Mouse (Mus musculus): ENCODE results near the gene Cdh26.

DNA sequence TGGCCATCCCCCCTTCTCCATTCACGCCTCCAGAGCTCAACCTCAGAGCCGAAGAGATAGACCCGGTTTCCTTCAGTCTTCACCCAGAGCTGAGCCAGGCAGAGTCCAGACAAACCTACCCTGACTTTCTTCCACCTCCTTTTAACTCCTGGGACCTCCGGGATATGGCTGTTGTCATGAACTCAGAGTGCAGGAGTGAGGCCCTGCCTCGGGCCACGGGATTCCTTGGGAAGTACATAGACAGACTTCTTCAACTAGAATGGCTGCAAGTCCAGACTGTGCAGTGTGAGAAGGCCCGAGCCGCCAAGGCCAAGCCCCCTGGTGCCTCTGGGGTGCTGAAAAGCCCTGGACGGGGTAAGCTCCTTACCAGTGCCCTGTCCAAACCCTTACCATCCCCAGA, 9.8 kb upstream of the Cdh26 start:
- TF ChIP-seq NANOG (IDR thresholded peaks at IDR 0.05; ENCODE audit: borderline replicate concordance, low read length) (no peak), CTCF (conservative IDR thresholded peaks at IDR 0.05; ENCODE audit: low read length) (no peak)
